Mouse (Mus musculus): ENCODE measurements around the gene Hras. TPM values are rescaled to one million over a fixed set of nuclear protein-coding genes. Genes with fewer than 3 reads are reported as not detected.

The Hras gene
- total RNA-seq, 2 experiments from 2014 or later, result 87.8 to 99.7 TPM

Small RNA genes within 50 kb of the gene (microRNA-seq; reads per million reads assigned to microRNA genes)
- 234 to 362 reads per million in 2 experiments for gene Mir210 (ENCODE audit: borderline number of aligned reads in 2 of 2)

Other genes with a start within 250 kb of the Hras start
- 1 to 10 TPM; 1.4 to 1.7 TPM for gene Ifitm5, start 243.7 kb downstream of the Hras start, total RNA-seq (2021)
- 1 to 10 TPM in 1 of 2 experiments, not detected in 1; 1.2 TPM for gene Gm45717, start 238.1 kb downstream of the Hras start, total RNA-seq (2021)
- 100 to 1,000 TPM; 433 to 585 TPM for gene Ifitm2, start 238.0 kb downstream of the Hras start, total RNA-seq (2021)
- gene Ifitm1, start 226.8 kb downstream of the Hras start, total RNA-seq (2021), result 1 to 10 TPM; 6.9 to 9.8 TPM
- gene Ifitm3, start 183.2 kb downstream of the Hras start, total RNA-seq (2021), result 100 to 1,000 TPM in 1 of 2 experiments, 10 to 100 TPM in 1; 94.2 to 155 TPM
- under 1 TPM; 0.64 to 0.66 TPM for gene Ifitm6, start 176.1 kb downstream of the Hras start, total RNA-seq (2021)
- gene Gm17387, start 164.9 kb downstream of the Hras start, total RNA-seq (2021), result not detected
- gene B4galnt4, start 132.9 kb downstream of the Hras start, total RNA-seq (2021), result 1 to 10 TPM; 1.3 to 2.7 TPM
- gene Pkp3, start 115.8 kb downstream of the Hras start, total RNA-seq (2021), result 1 to 10 TPM; 1.8 to 3.3 TPM
- gene Sigirr, start 93.4 kb downstream of the Hras start, total RNA-seq (2021), result 1 to 10 TPM; 2.0 to 2.7 TPM
- gene Ano9, start 76.2 kb downstream of the Hras start, total RNA-seq (2021), result under 1 TPM; 0.20 to 0.32 TPM
- 10 to 100 TPM; 39.2 to 40.4 TPM for gene Ptdss2, start 71.6 kb downstream of the Hras start, total RNA-seq (2021)
- 100 to 1,000 TPM; 218 to 327 TPM for gene Rnh1, start 21.1 kb downstream of the Hras start, total RNA-seq (2021)
- gene Lrrc56, start 152 bp upstream of the Hras start, total RNA-seq (2021), result 1 to 10 TPM; 3.9 to 6.9 TPM
- gene Lmntd2, start 20.1 kb upstream of the Hras start, total RNA-seq (2021), result under 1 TPM; 0.13 to 0.33 TPM
- 1 to 10 TPM; 1.4 to 2.6 TPM for gene Rassf7, start 21.9 kb upstream of the Hras start, total RNA-seq (2021)
- gene Phrf1, start 34.8 kb upstream of the Hras start, total RNA-seq (2021), result 10 to 100 TPM; 75.8 to 76.0 TPM
- 1 to 10 TPM; 7.9 to 8.4 TPM for gene Irf7, start 72.5 kb upstream of the Hras start, total RNA-seq (2021)
- 1 to 10 TPM; 1.6 to 9.5 TPM for gene Cdhr5, start 82.8 kb upstream of the Hras start, total RNA-seq (2021)
- not detected for gene Sct, start 85.1 kb upstream of the Hras start, total RNA-seq (2021)
- under 1 TPM; 0.19 to 0.27 TPM for gene Drd4, start 98.0 kb upstream of the Hras start, total RNA-seq (2021)
- gene Deaf1, start 133.7 kb upstream of the Hras start, total RNA-seq (2021), result 10 to 100 TPM; 21.9 to 30.3 TPM
- gene Tmem80, start 133.7 kb upstream of the Hras start, total RNA-seq (2021), result 10 to 100 TPM; 25.7 to 25.9 TPM
- gene Eps8l2, start 144.9 kb upstream of the Hras start, total RNA-seq (2021), result 1 to 10 TPM; 1.9 to 2.7 TPM
- gene Taldo1, start 198.2 kb upstream of the Hras start, total RNA-seq (2021), result 100 to 1,000 TPM; 677 to 814 TPM
- gene Gatd1, start 220.1 kb upstream of the Hras start, total RNA-seq (2021), result 10 to 100 TPM; 25.5 to 35.3 TPM
- gene Cend1, start 235.5 kb upstream of the Hras start, total RNA-seq (2021), result 1 to 10 TPM; 1.7 to 2.4 TPM
- gene Slc25a22, start 243.9 kb upstream of the Hras start, total RNA-seq (2021), result 100 to 1,000 TPM; 104 to 105 TPM

Data from adrenal gland, adult 18-20 months (tissue).